Mouse (Mus musculus) gastrocnemius, postnatal 14 days (tissue): ENCODE data around the gene Trim29. TPM values are rescaled to one million over a fixed set of nuclear protein-coding genes. Genes with fewer than 3 reads are reported as not detected.

Experiments
- DNase-seq: peaks from one replicate; pipeline ENCODE4 v3.0.0; 2021; ENCODE audit warnings: mixed read lengths
- intact Hi-C: fragments of 180-260 bp; cut with DNase I; formaldehyde crosslinking; loops from one replicate; pipeline ENCODE4 v1.15.1; 2025; ENCODE audit warnings: low total_unique reads
- total RNA-seq, 2 experiments: library from RNA; stranded (reverse); gene quantifications; 2 replicates each; pipeline ENCODE4 v1.2.3; 2021

Trim29 gene
- total RNA-seq, 2 experiments from 2014 or later = 0.08 to 0.16 TPM

DNA sequence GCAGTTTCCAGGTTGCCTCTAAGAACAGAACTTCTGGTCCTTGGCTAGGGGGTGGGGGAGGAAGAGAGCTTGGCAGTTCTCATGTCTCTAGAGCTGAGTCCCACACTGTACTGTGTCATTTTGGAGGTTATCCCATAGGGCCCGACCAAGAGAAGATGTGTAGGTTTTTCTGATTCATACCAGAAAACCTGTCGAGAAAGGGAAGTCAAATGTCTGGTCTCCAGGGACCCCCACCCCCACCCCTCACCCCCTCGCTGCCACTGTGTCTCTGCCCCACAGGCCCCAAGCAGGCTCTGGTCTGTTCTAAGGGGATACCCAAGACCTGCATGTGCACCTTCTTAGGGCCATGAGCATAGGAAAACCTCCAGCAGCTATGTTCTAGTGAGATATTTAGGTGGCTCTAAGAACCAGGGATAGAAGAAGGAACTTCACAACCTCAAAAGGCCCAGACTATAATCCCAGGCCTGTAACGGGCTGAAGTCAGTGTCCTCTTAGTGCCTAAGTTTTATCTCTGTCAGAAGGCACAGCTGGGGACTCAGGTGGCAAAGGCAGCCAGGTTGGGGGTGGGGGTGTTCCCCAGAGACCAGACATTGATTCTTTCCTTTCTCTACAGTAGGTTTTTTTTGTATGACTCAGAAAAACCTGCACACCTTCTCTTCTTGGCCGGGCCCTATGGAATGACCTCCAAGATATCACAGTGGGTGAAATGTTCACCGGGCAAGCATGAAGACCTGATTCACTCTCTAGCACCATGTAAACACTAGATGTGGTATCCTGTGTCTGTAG is 1.4 kb upstream of the Trim29 start:
- no peak for DNase-seq

DNA sequence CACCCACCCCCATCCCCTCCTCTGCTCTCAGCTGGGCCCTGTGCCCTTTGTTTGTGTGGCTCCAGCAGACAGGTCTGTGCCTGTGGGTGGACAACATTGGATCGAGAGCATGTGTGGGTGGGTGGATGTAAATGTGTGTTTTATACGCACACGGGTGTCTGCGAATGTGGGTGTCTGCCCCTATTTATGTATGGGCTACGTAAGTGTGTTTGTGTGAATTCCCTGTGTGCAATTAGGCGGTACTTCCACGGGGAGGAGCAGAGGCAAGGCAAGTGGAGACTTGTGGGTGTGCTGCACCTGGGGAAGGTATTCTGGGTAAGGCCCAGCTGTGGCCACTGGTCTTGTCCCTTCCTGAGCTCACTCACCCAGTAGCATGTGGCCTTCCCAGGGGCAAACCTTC is 1.5 kb downstream of the Trim29 start:
- DNase-seq = no peak
- intact Hi-C loops = no loop called here

More for the DNA sequence above, 1.4 kb upstream of the Trim29 start:
- intact Hi-C loops = no loop called here

DNA sequence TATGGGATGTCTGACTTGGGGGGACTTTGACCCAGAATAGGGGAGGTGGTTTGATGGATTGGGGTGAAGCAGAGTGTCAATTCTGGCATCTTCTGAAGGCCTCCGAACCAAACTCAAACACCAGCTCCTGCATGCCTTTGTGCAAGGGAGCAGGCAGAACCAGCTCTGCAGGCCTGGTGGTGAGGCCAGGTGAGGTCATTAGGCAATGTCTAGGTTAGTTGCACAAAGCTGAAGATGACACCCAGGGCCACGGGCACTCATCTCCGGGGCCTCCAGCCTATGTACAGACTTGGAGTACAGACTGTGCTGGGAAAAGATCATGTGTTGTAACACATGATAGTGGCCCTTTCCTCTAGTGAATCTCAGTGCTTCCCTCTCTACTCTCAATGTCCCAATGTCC is 3.2 kb downstream of the Trim29 start:
- intact Hi-C loops = no loop called here
- no peak for DNase-seq

GRCm38 (mm10) chr9:43315320-43315950 is 4.8 kb downstream of the Trim29 start:
- intact Hi-C loops = loop anchor here (5.0 kb wide), 1 partner anchor 668 kb away; no protein-coding TSS in a partner anchor

DNA sequence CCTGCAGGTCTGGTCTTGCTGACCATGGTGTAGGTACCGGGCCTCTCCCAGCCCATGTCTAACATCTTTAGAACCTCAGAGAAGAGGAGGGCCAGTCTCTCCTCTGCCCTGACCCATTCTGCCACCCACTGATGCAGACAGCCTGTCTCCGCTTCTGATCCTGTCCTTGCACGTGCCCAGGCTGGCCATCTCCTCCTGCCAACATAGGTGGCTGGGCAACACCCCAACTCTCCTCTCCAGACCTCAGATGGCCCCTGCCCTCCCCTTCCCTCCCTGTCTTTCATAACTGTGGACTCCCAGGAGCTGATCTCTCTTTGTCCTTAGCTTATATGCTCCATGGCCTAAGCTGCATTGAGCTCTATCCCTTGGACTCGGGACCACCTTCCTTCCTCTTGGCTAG is 5.8 kb downstream of the Trim29 start:
- no peak for DNase-seq
- intact Hi-C loops = loop anchor here (5.0 kb wide), 1 partner anchor 669 kb away; no protein-coding TSS in a partner anchor

More at GRCm38 (mm10) chr9:43315320-43315950, 4.8 kb downstream of the Trim29 start:
- no peak for DNase-seq

DNA sequence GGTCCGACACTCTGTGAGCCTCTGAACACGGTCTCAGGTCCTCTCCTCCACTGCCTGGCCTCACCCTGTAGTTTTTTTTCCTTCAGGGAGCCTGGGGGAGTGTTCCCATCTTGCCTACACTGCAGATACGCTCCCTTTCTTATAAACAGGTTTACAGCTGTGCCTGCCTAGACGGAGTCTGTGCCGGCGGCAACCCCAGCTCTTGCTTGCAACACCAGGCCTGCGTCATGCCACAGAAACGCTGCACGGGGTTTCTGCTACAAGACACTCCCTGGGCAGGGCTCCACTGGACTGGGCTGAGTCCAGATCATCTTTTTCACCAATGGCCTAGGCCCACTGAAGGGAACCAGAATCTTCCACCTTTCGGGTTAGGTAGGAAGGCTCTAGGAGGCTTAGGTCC is 8.0 kb downstream of the Trim29 start:
- intact Hi-C loops = loop anchor here (5.0 kb wide), 1 partner anchor 671 kb away; no protein-coding TSS in a partner anchor
- DNase-seq = no peak

GRCm38 (mm10) chr9:43321951-43322350 is 11.3 kb downstream of the Trim29 start:
- no peak for DNase-seq
- intact Hi-C loops = no loop called here

GRCm38 (mm10) chr9:43322666-43323065 is 12.0 kb downstream of the Trim29 start:
- intact Hi-C loops = no loop called here
- no peak for DNase-seq

- no peak for DNase-seq
Observed at GRCm38 (mm10) chr9:43325486-43325885, 14.8 kb downstream of the Trim29 start.

DNA sequence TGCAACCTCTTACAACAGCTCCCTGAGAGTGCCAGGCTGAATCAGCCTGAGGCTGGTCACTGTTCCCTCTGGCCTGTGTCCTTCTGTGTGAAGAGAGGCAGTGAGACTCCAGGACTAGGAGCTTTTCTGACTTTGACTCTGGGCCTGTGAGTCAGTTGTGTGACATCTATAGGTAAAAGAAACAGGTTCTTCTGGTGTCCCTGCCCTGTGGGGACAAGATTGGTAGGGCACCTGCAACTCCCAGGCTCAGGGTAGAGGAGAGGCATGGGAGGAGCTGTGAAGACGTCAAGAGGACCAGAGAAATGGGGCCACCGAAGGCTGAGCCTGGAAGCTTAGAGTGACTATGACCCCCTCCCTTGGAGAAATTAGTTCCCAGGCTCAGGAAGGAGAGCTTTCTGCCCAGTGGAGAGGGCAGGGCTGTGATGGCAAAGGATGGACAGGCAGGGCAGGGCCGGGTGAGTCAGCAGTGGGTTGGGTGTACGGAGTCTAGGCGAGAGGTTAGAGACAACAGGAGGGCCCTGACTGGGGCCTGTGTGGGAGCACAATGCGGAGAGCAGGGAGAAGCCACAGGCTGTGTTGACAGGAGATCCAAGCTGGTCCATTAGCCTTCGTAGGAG is 15.5 kb downstream of the Trim29 start:
- intact Hi-C loops = no loop called here

More at GRCm38 (mm10) chr9:43325486-43325885, 14.8 kb downstream of the Trim29 start:
- intact Hi-C loops = no loop called here

DNA sequence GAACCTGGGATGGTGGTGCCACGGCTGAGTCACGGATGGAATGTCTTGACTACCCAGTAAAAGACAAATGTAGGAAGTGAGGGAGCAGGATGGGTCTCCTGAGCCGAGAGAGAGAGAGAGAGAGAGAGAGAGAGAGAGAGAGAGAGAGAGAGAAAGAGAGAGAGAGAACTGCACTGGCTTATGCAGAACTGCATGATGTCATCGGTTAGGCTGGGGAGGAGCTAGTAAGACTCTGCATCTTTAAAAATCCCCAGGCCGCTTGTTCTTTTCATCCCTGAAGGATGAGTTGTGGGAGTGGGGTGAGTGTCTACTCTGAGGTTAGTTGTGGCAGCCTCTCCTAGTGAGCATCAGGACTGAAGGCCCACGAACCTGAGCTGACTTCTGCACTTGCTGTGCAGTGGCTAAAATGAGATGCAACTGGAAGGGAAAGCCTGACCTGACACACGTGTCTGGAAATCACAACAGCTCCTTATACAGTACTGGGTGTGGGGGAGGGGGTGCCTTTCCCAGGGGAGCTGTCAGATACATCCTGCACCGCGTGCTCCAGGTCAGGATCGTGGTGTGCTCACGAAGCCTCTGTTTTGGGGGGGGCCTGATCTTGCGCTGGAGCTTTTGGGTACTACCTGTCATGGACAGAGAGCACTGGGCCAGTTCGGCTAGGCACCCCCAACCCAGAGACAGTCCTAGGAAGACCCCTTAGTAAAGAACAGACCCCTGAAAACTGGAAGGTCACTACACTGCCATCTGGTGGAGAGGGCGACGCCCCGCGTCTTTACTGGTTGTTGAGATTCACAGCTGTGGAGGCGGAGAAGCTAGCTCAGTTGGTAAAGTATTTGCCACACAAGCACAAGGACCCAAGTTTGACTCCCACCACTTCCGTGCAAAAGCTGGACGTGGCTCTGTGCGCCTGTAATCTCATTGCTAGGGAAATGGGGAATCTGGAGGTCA is 16.8 kb downstream of the Trim29 start:
- no peak for DNase-seq

More for the DNA sequence above, 15.5 kb downstream of the Trim29 start:
- no peak for DNase-seq

GRCm38 (mm10) chr9:43330426-43330825 is 19.8 kb downstream of the Trim29 start:
- intact Hi-C loops = loop anchor here (10.0 kb wide), 1 partner anchor 164 kb away; no protein-coding TSS in a partner anchor
- no peak for DNase-seq

More for the DNA sequence above, 16.8 kb downstream of the Trim29 start:
- intact Hi-C loops = no loop called here

GRCm38 (mm10) chr9:43331476-43332471 is 21.1 kb downstream of the Trim29 start:
- DNase-seq = peak; percentile 56
- intact Hi-C loops = loop anchor here (10.0 kb wide), 1 partner anchor 163 kb away; no protein-coding TSS in a partner anchor

GRCm38 (mm10) chr9:43334476-43334875 is 23.8 kb downstream of the Trim29 start:
- DNase-seq = no peak
- intact Hi-C loops = loop anchor here (10.0 kb wide), 1 partner anchor 160 kb away; no protein-coding TSS in a partner anchor

GRCm38 (mm10) chr9:43337636-43338035 is 27.0 kb downstream of the Trim29 start:
- DNase-seq = no peak
- intact Hi-C loops = loop anchor here (10.0 kb wide), 1 partner anchor 157 kb away; no protein-coding TSS in a partner anchor

DNA sequence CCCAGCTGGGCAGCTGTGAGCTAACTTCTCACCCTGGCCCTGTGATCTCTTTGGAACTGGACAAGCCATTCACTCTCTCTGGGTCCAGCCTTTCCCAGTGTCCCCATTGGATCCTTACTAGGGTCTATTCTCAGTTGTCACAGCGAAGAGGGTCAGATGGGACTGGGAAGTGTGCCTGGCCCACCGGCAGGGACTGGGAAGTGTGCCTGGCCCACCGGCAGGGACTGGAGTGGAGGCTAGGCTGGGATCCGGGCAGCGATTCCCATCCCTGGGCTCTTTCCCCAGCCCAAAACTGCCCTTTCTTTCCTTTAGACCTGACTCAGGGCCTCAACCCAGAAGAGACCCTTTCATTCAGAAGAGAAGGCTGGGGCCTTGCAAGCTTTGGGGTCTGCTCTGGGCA is 27.4 kb downstream of the Trim29 start:
- DNase-seq = no peak
- intact Hi-C loops = loop anchor here (10.0 kb wide), 1 partner anchor 157 kb away; no protein-coding TSS in a partner anchor

DNA sequence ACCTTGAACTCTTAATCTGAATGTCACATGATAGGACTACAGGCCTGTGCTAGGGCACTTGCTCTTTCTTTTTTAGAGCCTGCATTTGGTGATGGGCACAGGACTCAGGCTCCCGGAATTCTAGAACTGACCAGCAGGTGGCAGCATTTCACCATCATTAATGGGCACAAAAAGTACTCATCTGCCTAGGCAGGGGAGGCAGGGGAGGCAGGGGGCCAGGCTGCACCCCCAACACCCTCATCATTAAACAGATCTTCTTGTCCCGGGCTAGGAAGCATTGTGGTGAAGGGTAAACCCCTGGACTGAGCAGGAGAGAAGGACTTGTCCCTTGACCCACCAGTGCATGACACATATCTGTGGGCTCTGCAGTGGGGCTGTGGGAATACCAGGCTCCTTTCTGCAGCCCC is 29.0 kb downstream of the Trim29 start:
- peak; percentile 59 for DNase-seq
- intact Hi-C loops = loop anchor here (5.0 to 10.0 kb wide), 3 partner anchors 155 to 625 kb away; no protein-coding TSS in a partner anchor

- DNase-seq = no peak
- intact Hi-C loops = no loop called here
Observed at GRCm38 (mm10) chr9:43350089-43350488, 39.4 kb downstream of the Trim29 start.
